Mouse (Mus musculus): ENCODE data around the gene Hcn2. TPM values are rescaled to one million over a fixed set of nuclear protein-coding genes. Genes with fewer than 3 reads are reported as not detected.

Hcn2 gene
- total RNA-seq (2023): not detected in 4 replicates

DNA sequence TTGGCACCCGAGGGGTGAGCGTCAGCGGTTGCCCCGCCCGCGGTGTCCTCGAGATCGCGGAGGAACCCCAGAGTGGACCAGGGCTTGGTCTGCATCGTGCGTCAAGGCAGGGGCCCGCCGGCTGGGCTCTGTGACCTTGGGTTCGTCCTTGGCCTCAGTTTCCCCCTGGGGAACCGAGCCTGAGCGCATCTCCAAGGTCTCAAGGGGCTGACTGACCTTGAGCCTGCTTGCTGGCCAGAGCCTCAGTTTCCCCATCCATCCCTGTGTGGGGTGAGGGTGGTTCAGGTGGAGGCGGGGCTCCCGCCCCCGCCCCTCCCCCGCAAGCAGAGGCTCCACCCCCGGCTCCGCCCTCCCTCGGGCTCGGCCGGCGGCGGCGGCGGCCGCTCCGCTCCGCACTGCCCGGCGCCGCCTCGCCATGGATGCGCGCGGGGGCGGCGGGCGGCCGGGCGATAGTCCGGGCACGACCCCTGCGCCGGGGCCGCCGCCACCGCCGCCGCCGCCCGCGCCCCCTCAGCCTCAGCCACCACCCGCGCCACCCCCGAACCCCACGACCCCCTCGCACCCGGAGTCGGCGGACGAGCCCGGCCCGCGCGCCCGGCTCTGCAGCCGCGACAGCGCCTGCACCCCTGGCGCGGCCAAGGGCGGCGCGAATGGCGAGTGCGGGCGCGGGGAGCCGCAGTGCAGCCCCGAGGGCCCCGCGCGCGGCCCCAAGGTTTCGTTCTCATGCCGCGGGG lies at the start of gene Hcn2:
Gene Hcn2, plus strand, starts transcription at position 381 of the 734 bp plus-strand sequence.

GRCm38 (mm10) chr10:79668771-79669575 lies 47.5 kb upstream of the Hcn2 start, which contains the start of gene Tpgs1:
Tpgs1 (plus strand) TSS chr10:79669369.

DNA sequence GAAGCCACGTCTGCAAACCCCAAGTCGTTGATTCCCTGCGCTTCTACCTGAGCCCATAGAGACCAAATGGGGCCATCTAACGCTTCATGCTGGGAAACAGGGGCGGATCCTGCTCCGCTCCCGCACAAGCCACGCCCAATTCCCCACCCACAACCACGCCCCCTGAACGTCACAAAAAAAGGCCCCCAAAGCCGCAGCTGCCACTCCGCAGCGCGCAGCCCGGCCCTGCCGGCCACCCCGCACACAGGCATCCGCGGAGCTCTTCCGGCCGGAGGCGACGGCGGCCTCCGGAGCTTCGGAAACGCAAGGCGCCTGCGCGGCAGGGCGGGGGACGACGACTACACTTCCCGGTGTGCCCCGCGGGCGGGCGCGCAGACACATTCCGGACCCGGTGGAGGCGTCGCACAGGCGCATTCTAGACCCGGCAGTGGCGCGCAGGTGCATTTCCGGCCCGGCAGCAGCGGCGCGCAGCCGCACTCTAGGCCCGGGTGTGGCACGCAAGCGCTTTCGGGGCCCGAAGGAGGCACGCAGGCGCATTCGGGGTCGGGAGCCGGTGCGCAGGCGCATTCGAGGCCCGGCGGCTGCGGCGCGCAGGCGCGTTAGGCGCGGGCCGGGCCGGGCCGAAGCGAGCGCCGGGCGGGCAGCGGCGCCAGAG lies 34.7 kb upstream of the Hcn2 start, which contains the start of gene Cdc34:
Gene Cdc34, plus strand, starts transcription at position 605 of the 655 bp plus-strand sequence.

DNA sequence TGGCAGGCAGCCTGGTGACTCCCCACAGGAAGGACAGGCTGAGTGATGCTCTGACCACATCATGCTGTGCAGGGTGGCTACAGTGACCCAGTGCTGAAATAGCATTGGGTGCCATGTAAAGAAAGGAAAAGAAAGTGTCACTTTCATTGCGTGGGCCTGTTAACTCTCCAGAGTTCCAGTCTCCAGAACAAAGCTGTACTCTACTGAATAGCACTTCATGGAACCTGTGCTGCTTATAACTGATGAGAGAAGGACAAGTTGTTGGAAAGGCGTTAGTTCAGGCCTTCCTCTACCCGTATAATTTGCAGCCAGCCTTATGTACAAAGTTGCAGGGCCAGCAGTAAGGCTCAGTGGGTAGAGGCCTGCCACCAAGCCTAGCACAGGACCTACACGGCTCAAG lies 27.7 kb upstream of the Hcn2 start, which contains the start of gene Gzmm:
Gene Gzmm, plus strand, starts transcription at position 301 of the 400 bp plus-strand sequence.

GRCm38 (mm10) chr10:79704065-79704969 lies 12.1 kb upstream of the Hcn2 start, which contains the start of gene Bsg:
Bsg (plus strand) TSS chr10:79704491.

DNA sequence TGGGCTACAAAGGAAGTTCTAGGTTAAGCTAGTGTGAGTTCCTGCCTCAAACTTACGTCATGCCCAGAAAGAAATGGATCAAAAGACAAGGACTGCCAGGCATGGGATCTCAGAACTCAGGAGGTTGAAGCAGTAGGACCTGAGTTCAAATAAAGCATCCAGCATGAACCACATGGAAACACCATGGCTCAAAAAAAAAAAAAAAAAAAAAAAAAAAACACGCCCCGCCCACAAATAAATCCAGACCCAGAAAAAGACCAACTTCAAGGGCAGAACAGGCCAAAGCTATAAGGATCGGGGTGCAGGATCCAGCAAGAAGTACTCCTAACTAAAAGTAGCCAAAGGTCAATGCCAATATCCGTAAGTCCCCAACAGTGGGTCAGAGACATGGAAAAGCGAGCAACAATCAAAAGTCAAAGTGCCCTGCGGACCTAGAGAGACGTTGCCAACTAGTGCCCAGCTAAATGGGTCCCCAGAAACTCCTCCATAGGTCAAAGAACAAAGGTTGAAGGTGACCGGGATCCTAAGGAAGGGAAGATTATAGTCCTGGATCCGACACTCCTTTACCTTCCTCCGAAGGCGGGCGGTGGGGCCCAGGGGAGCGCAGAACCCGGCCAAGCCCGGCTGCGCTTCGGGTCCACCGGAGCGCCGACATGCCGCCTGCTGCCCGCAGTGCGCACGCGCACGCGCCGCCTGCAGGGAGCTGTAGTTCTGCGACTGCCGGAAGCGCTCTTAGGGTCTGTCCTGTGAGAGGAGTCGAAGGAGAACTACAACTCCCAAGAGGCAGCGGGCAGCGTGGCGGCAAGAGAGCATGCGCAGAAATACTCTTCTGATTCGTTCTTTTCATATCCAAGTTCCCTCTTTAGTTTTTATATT lies 29.7 kb downstream of the Hcn2 start, which contains the start of gene Polrmt:
Gene Polrmt, minus strand, starts transcription at position 684 of the 876 bp plus-strand sequence.

DNA sequence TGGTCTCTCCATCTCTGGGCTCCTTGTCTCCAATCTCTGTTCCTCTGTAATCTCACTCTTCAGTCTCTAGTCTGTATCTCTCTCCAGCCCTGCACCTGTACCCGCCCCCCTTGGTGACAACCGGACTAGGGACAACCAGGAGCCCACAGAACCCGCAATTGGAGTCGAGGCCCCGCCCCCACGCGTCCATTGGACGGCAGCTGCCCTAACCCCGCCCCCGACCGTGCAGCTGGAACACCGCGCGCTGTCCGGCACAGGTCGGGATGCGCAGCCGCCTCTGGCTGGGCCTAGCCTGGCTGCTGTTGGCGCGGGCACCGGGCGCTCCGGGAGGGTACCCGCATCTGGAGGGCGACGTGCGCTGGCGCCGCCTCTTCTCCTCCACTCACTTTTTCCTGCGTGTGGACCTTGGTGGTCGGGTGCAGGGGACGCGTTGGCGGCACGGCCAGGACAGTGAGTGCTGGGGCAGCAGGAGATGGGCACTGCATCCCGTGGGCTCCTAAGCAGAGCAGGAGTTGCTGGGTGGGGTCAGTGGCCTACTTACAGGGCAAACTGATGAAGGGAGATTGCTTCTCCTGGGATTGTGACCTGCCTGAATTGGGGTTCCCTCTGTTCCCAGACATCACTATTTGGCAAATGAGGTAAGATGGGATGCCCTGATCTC lies 38.6 kb downstream of the Hcn2 start, which contains the start of gene Fgf22:
Gene Fgf22, plus strand, starts transcription at position 221 of the 661 bp plus-strand sequence.

DNA sequence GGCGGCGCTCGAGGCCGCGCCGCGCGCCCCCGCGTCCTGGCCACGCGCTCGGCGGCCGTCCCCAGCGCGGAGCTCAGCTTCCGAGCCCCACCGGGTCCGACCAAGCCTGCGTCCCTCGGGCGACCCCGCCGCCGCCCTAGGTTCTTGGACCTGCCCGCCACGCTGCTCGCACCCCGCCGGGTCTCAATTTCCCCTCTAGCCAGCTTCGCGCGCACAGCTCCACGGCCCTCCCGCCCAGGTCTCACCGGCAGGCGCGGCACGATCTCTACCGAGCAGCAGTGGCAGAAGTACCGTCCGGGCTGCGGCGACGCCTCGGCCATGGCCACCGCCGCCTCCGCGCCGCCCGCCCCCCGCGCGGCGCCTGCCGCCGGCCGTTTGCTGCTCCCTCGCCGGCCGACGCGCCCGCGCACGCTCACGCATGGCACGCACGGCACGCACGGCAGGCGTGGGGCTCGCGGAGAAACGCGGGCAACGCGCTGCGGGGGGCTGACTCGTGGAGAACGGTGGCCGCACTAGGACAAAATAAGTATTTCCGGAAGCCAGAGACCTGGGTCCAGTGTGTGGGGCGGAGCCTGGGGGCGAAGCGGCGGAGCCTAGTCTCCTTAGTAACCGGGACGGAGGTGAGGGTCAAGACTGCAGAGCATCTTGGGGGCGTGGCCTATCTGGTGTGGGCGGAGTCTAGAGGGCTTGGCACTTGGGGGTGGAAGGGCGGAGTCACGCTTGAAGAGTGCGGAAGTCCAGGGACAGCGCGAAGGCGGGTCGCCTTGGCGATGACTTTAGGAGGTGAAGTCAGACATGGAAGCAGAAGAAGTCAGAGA lies 50.3 kb downstream of the Hcn2 start, which contains the start of gene Rnf126:
Gene Rnf126, minus strand, starts transcription at position 445 of the 818 bp plus-strand sequence.

DNA sequence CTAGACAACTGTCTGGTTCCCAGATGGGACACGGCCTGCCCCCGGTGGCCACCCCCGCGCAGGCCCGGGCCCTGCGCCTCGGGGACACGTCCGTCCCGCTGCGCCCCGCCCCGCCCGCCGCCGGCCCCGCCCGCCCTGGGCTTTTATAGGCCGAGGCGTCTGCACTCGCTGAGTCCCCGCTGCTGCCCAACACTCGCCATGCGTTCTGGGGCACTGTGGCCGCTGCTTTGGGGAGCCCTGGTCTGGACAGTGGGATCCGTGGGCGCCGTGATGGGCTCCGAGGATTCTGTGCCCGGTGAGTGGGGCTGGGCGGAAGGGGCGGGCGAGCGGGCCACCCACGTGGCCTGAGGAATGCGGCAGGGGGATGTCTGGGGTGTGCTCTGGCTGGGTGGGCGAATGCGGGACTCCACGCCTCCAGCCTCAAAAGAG lies 60.7 kb downstream of the Hcn2 start, which contains the start of gene Fstl3:
Gene Fstl3, plus strand, starts transcription at position 170 of the 429 bp plus-strand sequence.

Other genes with a start within 250 kb of the Hcn2 start
- not detected in 4 replicates for gene Vmn2r83, start 247.9 kb upstream of the Hcn2 start, total RNA-seq (2023)
- 2.9 to 3.5 TPM (median 3.1 TPM) in 4 replicates for gene Plpp2, start 182.8 kb upstream of the Hcn2 start, total RNA-seq (2023)
- 42.9 to 51.2 TPM (median 44.5 TPM) in 4 replicates for gene Mier2, start 161.4 kb upstream of the Hcn2 start, total RNA-seq (2023)
- 3.5 TPM in 1 of 4 replicates, not detected in the others for gene Theg, start 129.3 kb upstream of the Hcn2 start, total RNA-seq (2023)
- not detected in 4 replicates for gene C2cd4c, start 102.6 kb upstream of the Hcn2 start, total RNA-seq (2023)
- gene Shc2, start 78.7 kb upstream of the Hcn2 start, total RNA-seq (2023): not detected in 4 replicates
- not detected in 4 replicates for gene Odf3l2, start 70.9 kb upstream of the Hcn2 start, total RNA-seq (2023)
- gene Madcam1, start 52.1 kb upstream of the Hcn2 start, total RNA-seq (2023): not detected in 4 replicates
- 16.5 to 17.6 TPM (median 17.2 TPM) in 4 replicates for gene Tpgs1, start 47.3 kb upstream of the Hcn2 start, total RNA-seq (2023)
- gene Cdc34, start 34.4 kb upstream of the Hcn2 start, total RNA-seq (2023): 64.3 to 70.9 TPM (median 67.1 TPM) in 4 replicates
- gene Gzmm, start 27.6 kb upstream of the Hcn2 start, total RNA-seq (2023): 2.2 to 3.3 TPM (median 2.8 TPM) in 4 replicates
- 93.0 to 101 TPM (median 96.4 TPM) in 4 replicates for gene Bsg, start 12.1 kb upstream of the Hcn2 start, total RNA-seq (2023)
- 61.1 to 82.7 TPM (median 70.9 TPM) in 4 replicates for gene Polrmt, start 29.9 kb downstream of the Hcn2 start, total RNA-seq (2023)
- gene Fgf22, start 38.4 kb downstream of the Hcn2 start, total RNA-seq (2023): not detected in 4 replicates
- gene Rnf126, start 50.3 kb downstream of the Hcn2 start, total RNA-seq (2023): 47.4 to 62.4 TPM (median 56.4 TPM) in 4 replicates
- 1.5 to 3.1 TPM (median 1.8 TPM) in 4 replicates for gene Fstl3, start 60.6 kb downstream of the Hcn2 start, total RNA-seq (2023)
- not detected in 4 replicates for gene Prss57, start 74.3 kb downstream of the Hcn2 start, total RNA-seq (2023)
- gene Palm, start 76.9 kb downstream of the Hcn2 start, total RNA-seq (2023): 6.0 to 6.7 TPM (median 6.3 TPM) in 4 replicates
- not detected in 4 replicates for gene Misp, start 104.4 kb downstream of the Hcn2 start, total RNA-seq (2023)
- gene Ptbp1, start 137.8 kb downstream of the Hcn2 start, total RNA-seq (2023): 435 to 450 TPM (median 444 TPM) in 4 replicates
- gene Prtn3, start 157.8 kb downstream of the Hcn2 start, total RNA-seq (2023): 0.75 TPM in 1 of 4 replicates, not detected in the others
- gene Plppr3, start 158.0 kb downstream of the Hcn2 start, total RNA-seq (2023): 0.56 to 1.1 TPM (median 1.1 TPM) in 4 replicates
- gene Elane, start 169.6 kb downstream of the Hcn2 start, total RNA-seq (2023): not detected in 4 replicates
- not detected in 4 replicates for gene Cfd, start 174.2 kb downstream of the Hcn2 start, total RNA-seq (2023)
- gene Med16, start 192.3 kb downstream of the Hcn2 start, total RNA-seq (2023): 78.8 to 89.5 TPM (median 83.7 TPM) in 4 replicates
- not detected in 4 replicates for gene Gm26602, start 194.2 kb downstream of the Hcn2 start, total RNA-seq (2023)
- 0.39 to 0.63 TPM (median 0.47 TPM) in 4 replicates for gene Kiss1r, start 200.3 kb downstream of the Hcn2 start, total RNA-seq (2023)
- 94.1 to 105 TPM (median 98.7 TPM) in 4 replicates for gene R3hdm4, start 204.6 kb downstream of the Hcn2 start, total RNA-seq (2023)
- 32.5 to 39.9 TPM (median 35.7 TPM) in 4 replicates for gene Arid3a, start 210.4 kb downstream of the Hcn2 start, total RNA-seq (2023)
- gene Wdr18, start 243.5 kb downstream of the Hcn2 start, total RNA-seq (2023): 46.0 to 52.3 TPM (median 48.3 TPM) in 4 replicates